Mouse (Mus musculus) neural tube, embryonic 12.5 days (tissue): ENCODE data around the gene Itga11. TPM values are rescaled to one million over a fixed set of nuclear protein-coding genes. Genes with fewer than 3 reads are reported as not detected.
"Not testable (repeated sequence)": the region's sequence is repeated elsewhere in the genome, so short reads cannot be mapped to it uniquely, and the experiment has no call there.

Experiments
- ATAC-seq: fragments of 200-750 bp; cut with Nextera tagmentation; 2 replicates; pipeline ENCODE4 v1.8.0; 2017; ENCODE audit warnings: low read depth, mild to moderate bottlenecking, moderate TSS enrichment, moderate library complexity; ENCODE audit not compliant: low FRiP score
- H3K27ac ChIP-seq: fragments of 300-500 bp; sonication (generic); 2 replicates; pipeline ENCODE4 v1.5.1; 2016
- H3K27me3 ChIP-seq: fragments of 300-500 bp; sonication (generic); replicated peaks from 2 replicates; pipeline ENCODE4 v1.6.1; 2016; ENCODE audit warnings: mild to moderate bottlenecking
- H3K36me3 ChIP-seq: fragments of 300-500 bp; sonication (generic); 2 replicates; pipeline ENCODE4 v1.6.1; 2016; ENCODE audit warnings: mild to moderate bottlenecking
- H3K4me1 ChIP-seq: fragments of 300-500 bp; sonication (generic); 2 replicates; pipeline ENCODE4 v1.6.1; 2016
- H3K4me2 ChIP-seq: fragments of 300-500 bp; sonication (generic); replicated peaks from 2 replicates; pipeline ENCODE4 v1.6.1; 2016; ENCODE audit warnings: mild to moderate bottlenecking
- H3K4me3 ChIP-seq: fragments of 300-500 bp; sonication (generic); 2 replicates; pipeline ENCODE4 v1.5.1; 2016
- H3K9ac ChIP-seq: fragments of 300-500 bp; sonication (generic); 2 replicates; pipeline ENCODE4 v1.6.1; 2016; ENCODE audit warnings: mild to moderate bottlenecking
- H3K9me3 ChIP-seq: fragments of 300-500 bp; sonication (generic); 2 replicates; pipeline ENCODE4 v1.6.1; 2016; ENCODE audit warnings: mild to moderate bottlenecking
- WGBS: fragments of 180-500 bp; shearing (Covaris S2); methylation state at CpG from one replicate; pipeline ENCODE4 v1.1.7; 2016; 5-methylcytosine and 5-hydroxymethylcytosine counted together
- polyA plus RNA-seq: library from polyadenylated mRNA; unstranded; fragments of >200 nt; fragmentation: Nextera tagmentation; extraction: Ambion mirVana; gene quantifications from 2 replicates; pipeline ENCODE4 v1.2.1, GENCODE M21; 2016

Itga11 gene
- polyA plus RNA-seq, 1 experiment from 2014 or later = 2.0 TPM

GRCm38 (mm10) chr9:62777461-62777860 is 99.8 kb downstream of the Itga11 start:
- WGBS = 6% methylated on average over 5 of the region's 5 CpGs
- Histone ChIP-seq H3K27ac (no peak overlapping the region), H3K9ac (no peak overlapping the region), H3K4me2 (no peak overlapping the region), H3K9me3 (no peaks in the 10 kb centered on the region), H3K4me1 (peaks cover 7% of the 10 kb centered on the region), H3K4me3 (no peak overlapping the region), H3K36me3 (no peaks in the 10 kb centered on the region), H3K27me3 (no peaks in the 10 kb centered on the region)
- peak; percentile 44; the same call in 1 of the 2 replicates for ATAC-seq

- H3K4me3 ChIP-seq = no peak overlapping the region
- WGBS = 92% methylated on average over 9 of the region's 9 CpGs
- no peaks in the 10 kb centered on the region for H3K36me3 ChIP-seq
- no peak overlapping the region for H3K27ac ChIP-seq
- no peaks in the 10 kb centered on the region for H3K27me3 ChIP-seq
- H3K9ac ChIP-seq = no peak overlapping the region
- ATAC-seq = no peak
- H3K4me2 ChIP-seq = no peak overlapping the region
- peaks cover 18% of the 10 kb centered on the region for H3K4me1 ChIP-seq
- H3K9me3 ChIP-seq = no peaks in the 10 kb centered on the region
Observed at GRCm38 (mm10) chr9:62778721-62779120, 101.1 kb downstream of the Itga11 start.

GRCm38 (mm10) chr9:62781965-62782364 is 104.3 kb downstream of the Itga11 start:
- Histone ChIP-seq H3K9me3 (no peaks in the 10 kb centered on the region), H3K4me3 (no peak overlapping the region), H3K36me3 (no peaks in the 10 kb centered on the region), H3K4me1 (peaks cover 18% of the 10 kb centered on the region), H3K27ac (no peak overlapping the region), H3K9ac (no peak overlapping the region), H3K4me2 (no peak overlapping the region), H3K27me3 (no peaks in the 10 kb centered on the region)
- 69% methylated on average over 3 of the region's 3 CpGs for WGBS
- no peak for ATAC-seq

GRCm38 (mm10) chr9:62782976-62783781 is 105.6 kb downstream of the Itga11 start:
- Histone ChIP-seq H3K4me3 (no peak overlapping the region), H3K9me3 (no peaks in the 10 kb centered on the region), H3K9ac (no peak overlapping the region), H3K27me3 (no peaks in the 10 kb centered on the region), H3K4me1 (peaks cover 15% of the 10 kb centered on the region), H3K4me2 (peak overlapping the region; percentile 37), H3K27ac (no peak overlapping the region), H3K36me3 (no peaks in the 10 kb centered on the region)
- WGBS = 36% methylated on average over 16 of the region's 16 CpGs
- ATAC-seq = peak; percentile 77; the same call in 1 of the 2 replicates

GRCm38 (mm10) chr9:62784233-62784632 is 106.6 kb downstream of the Itga11 start:
- H3K4me1 ChIP-seq = peaks cover 15% of the 10 kb centered on the region
- no peak for ATAC-seq
- no peak overlapping the region for H3K4me3 ChIP-seq
- H3K9ac ChIP-seq = no peak overlapping the region
- no peak overlapping the region for H3K27ac ChIP-seq
- H3K27me3 ChIP-seq = no peaks in the 10 kb centered on the region
- no peaks in the 10 kb centered on the region for H3K36me3 ChIP-seq
- 93% methylated on average over 2 of the region's 2 CpGs for WGBS
- no peaks in the 10 kb centered on the region for H3K9me3 ChIP-seq
- no peak overlapping the region for H3K4me2 ChIP-seq

- no peak for ATAC-seq
- Histone ChIP-seq H3K4me1 (peaks cover 14% of the 10 kb centered on the region), H3K27me3 (no peaks in the 10 kb centered on the region), H3K9me3 (no peaks in the 10 kb centered on the region), H3K9ac (no peak overlapping the region), H3K36me3 (no peaks in the 10 kb centered on the region; the same call in 1 of the 2 replicates), H3K4me2 (no peak overlapping the region), H3K4me3 (no peak overlapping the region), H3K27ac (no peak overlapping the region)
- 82% methylated on average over 5 of the region's 5 CpGs for WGBS
Observed at GRCm38 (mm10) chr9:62786721-62787120, 109.1 kb downstream of the Itga11 start.

GRCm38 (mm10) chr9:62789856-62790255 is 112.2 kb downstream of the Itga11 start:
- Histone ChIP-seq H3K9me3 (no peaks in the 10 kb centered on the region), H3K4me1 (no peaks in the 10 kb centered on the region), H3K27me3 (no peaks in the 10 kb centered on the region), H3K36me3 (peaks cover 6% of the 10 kb centered on the region; the same call in 1 of the 2 replicates), H3K9ac (no peak overlapping the region), H3K27ac (no peak overlapping the region), H3K4me3 (no peak overlapping the region), H3K4me2 (no peak overlapping the region)
- WGBS = 92% methylated on average over 12 of the region's 12 CpGs
- no peak for ATAC-seq

GRCm38 (mm10) chr9:62799218-62799617 is 121.6 kb downstream of the Itga11 start:
- 94% methylated on average over 2 of the region's 2 CpGs for WGBS
- H3K9ac ChIP-seq, ATAC-seq, H3K9me3 ChIP-seq, H3K4me1 ChIP-seq, H3K4me2 ChIP-seq, H3K27me3 ChIP-seq, H3K27ac ChIP-seq, H3K4me3 ChIP-seq: not testable (repeated sequence)
- H3K36me3 ChIP-seq = peaks cover 33% of the 10 kb centered on the region

- Histone ChIP-seq H3K4me1 (peaks cover 28% of the 10 kb centered on the region), H3K36me3 (no peaks in the 10 kb centered on the region), H3K27me3 (no peaks in the 10 kb centered on the region), H3K9ac (peak overlapping the region; percentile 90), H3K4me3 (peak overlapping the region; percentile 98), H3K4me2 (peak overlapping the region; percentile 92), H3K27ac (no peak overlapping the region), H3K9me3 (no peaks in the 10 kb centered on the region)
- ATAC-seq = no peak
- 17% methylated on average over 8 of the region's 8 CpGs for WGBS
Observed at GRCm38 (mm10) chr9:62810095-62810494, 132.5 kb downstream of the Itga11 start.

GRCm38 (mm10) chr9:62810543-62811515 is 133.2 kb downstream of the Itga11 start:
- peak overlapping the region; percentile 95 for H3K27ac ChIP-seq
- H3K36me3 ChIP-seq = no peaks in the 10 kb centered on the region
- under 1% methylated on average over 58 of the region's 58 CpGs for WGBS
- no peaks in the 10 kb centered on the region for H3K27me3 ChIP-seq
- H3K9me3 ChIP-seq = no peaks in the 10 kb centered on the region
- peak; percentile 67 for ATAC-seq
- H3K4me3 ChIP-seq = peak overlapping the region; percentile 98
- peaks cover 28% of the 10 kb centered on the region for H3K4me1 ChIP-seq
- peak overlapping the region; percentile 90 for H3K9ac ChIP-seq
- H3K4me2 ChIP-seq = peak overlapping the region; percentile 92

- Histone ChIP-seq H3K27me3 (no peaks in the 10 kb centered on the region), H3K4me2 (peak within 1 kb of the TSS; percentile 92), H3K4me3 (peak within 1 kb of the TSS; percentile 98), H3K4me1 (peaks cover 28% of the 10 kb centered on the region), H3K9me3 (no peaks in the 10 kb centered on the region), H3K36me3 (no peaks in the 10 kb centered on the region), H3K9ac (peak within 1 kb of the TSS; percentile 90), H3K27ac (peak within 1 kb of the TSS; percentile 95)
- under 1% methylated on average over 68 of the region's 68 CpGs for WGBS
- peak; percentile 90 for ATAC-seq
Observed at GRCm38 (mm10) chr9:62811516-62812121, 134.0 kb downstream of the Itga11 start, which contains the start of gene Fem1b. Gene Fem1b, minus strand, starts transcription at chr9:62811934.
